Mouse (Mus musculus): ENCODE results near the gene Taf8. TPM values are rescaled to one million over a fixed set of nuclear protein-coding genes. Genes with fewer than 3 reads are reported as not detected.

Gene Taf8
- polyA plus RNA-seq, 1 experiment from 2014 or later, result 28.2 TPM

DNA sequence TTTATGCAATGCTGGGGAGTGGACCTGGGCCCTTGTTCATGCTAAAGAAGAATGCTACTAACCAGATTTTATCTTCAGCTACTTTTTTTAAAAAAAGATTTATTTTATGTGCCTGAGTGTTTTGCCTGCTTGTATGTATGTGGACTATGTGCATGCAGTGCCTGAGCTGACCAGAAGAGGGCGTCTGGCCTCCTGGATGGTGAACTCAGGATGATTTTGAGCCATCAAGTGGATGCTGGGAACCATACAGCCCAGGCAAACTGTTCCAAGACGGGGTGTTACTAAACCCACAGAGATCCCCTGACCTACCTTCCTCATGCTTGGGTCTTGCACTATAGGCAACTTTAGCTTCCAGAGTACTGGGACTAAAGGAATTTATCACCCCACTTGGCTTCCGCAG lies 26.4 kb downstream of the Taf8 start:
- Histone ChIP-seq H3K9ac (no peak overlapping the region), H3K4me2 (no peak overlapping the region), H3K36me3 (no peaks in the 10 kb centered on the region), H3K4me3 (no peak overlapping the region), H3K4me1 (peaks cover 11% of the 10 kb centered on the region; the same call in 1 of the 2 replicates), H3K27me3 (no peaks in the 10 kb centered on the region), H3K9me3 (no peaks in the 10 kb centered on the region), H3K27ac (no peak overlapping the region)
- ATAC-seq (ENCODE audit: insufficient number of reproducible peaks, low FRiP score, low TSS enrichment, low read depth), result no peak
- WGBS, result 62% methylated on average over 3 of the region's 3 CpGs

DNA sequence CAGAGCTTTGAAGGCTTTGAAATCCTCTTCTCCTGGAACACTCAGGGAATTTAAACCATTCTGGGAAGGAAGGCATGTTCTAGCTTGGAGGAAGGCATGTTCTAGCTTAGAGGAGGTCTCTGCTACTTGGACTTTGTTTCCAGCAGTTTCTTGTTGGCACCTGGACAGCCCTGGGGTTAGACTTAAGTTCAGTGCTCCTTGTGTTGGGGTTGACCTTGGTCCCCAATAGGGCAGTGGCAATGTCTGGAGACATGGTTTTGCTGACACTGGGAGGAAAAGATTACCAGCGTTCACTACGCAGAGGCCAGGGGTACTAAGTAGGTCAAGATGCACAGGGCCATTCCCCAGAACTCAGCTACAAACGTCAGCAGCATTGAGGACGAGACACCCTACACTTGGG lies 26.9 kb downstream of the Taf8 start:
- no peak overlapping the region for H3K4me3 ChIP-seq
- WGBS, result 89% methylated on average over 4 of the region's 4 CpGs
- no peaks in the 10 kb centered on the region for H3K9me3 ChIP-seq
- no peak overlapping the region for H3K9ac ChIP-seq
- no peaks in the 10 kb centered on the region for H3K27me3 ChIP-seq
- no peaks in the 10 kb centered on the region for H3K36me3 ChIP-seq
- H3K4me1 ChIP-seq, result peaks cover 14% of the 10 kb centered on the region; the same call in 1 of the 2 replicates
- H3K4me2 ChIP-seq, result no peak overlapping the region
- H3K27ac ChIP-seq, result no peak overlapping the region
- no peak for ATAC-seq (ENCODE audit: insufficient number of reproducible peaks, low FRiP score, low TSS enrichment, low read depth)

- no peak overlapping the region for H3K4me3 ChIP-seq
- peaks cover 7% of the 10 kb centered on the region; the same call in 1 of the 2 replicates for H3K27me3 ChIP-seq
- no peak for ATAC-seq (ENCODE audit: insufficient number of reproducible peaks, low FRiP score, low TSS enrichment, low read depth)
- no peak overlapping the region for H3K4me2 ChIP-seq
- no peaks in the 10 kb centered on the region for H3K9me3 ChIP-seq
- WGBS, result 86% methylated on average over 4 of the region's 4 CpGs
- H3K36me3 ChIP-seq, result no peaks in the 10 kb centered on the region
- H3K9ac ChIP-seq, result no peak overlapping the region
- H3K27ac ChIP-seq, result no peak overlapping the region
- peaks cover 14% of the 10 kb centered on the region; the same call in 1 of the 2 replicates for H3K4me1 ChIP-seq
Measured at GRCm38 (mm10) chr17:47474250-47474649, 27.8 kb downstream of the Taf8 start.

DNA sequence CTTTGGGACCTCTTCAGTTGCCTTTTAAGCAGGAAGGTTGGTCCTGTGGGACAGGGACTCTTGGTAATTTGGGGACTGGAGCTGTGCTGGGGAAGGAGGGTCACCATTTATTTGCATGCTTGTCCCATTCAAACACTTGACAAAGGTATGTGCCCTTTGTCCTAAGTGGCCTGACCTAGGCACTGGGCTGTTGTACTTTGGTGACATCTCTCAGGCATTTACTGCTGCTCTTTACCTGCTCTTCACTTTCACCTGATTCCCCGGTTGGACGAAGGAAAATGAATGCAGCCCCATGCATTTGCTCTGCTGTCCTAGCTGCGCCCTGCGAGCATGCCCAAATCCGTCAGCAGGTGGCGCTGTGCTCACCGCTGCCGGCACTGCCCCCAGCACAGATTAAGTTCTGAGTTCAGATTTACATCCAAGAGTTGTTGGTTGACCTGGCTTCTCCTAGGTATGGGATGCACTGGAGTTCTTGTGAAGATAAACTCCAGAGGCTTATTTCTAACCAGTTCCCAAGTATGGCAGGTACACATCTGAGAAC lies 28.6 kb downstream of the Taf8 start:
- no peak overlapping the region for H3K4me2 ChIP-seq
- H3K36me3 ChIP-seq, result no peaks in the 10 kb centered on the region
- H3K9ac ChIP-seq, result no peak overlapping the region
- peaks cover 15% of the 10 kb centered on the region; the same call in 1 of the 2 replicates for H3K27me3 ChIP-seq
- H3K27ac ChIP-seq, result no peak overlapping the region
- H3K4me3 ChIP-seq, result no peak overlapping the region
- peaks cover 15% of the 10 kb centered on the region for H3K4me1 ChIP-seq
- 12% methylated on average over 8 of the region's 8 CpGs for WGBS
- H3K9me3 ChIP-seq, result no peaks in the 10 kb centered on the region
- no peak for ATAC-seq (ENCODE audit: insufficient number of reproducible peaks, low FRiP score, low TSS enrichment, low read depth)

DNA sequence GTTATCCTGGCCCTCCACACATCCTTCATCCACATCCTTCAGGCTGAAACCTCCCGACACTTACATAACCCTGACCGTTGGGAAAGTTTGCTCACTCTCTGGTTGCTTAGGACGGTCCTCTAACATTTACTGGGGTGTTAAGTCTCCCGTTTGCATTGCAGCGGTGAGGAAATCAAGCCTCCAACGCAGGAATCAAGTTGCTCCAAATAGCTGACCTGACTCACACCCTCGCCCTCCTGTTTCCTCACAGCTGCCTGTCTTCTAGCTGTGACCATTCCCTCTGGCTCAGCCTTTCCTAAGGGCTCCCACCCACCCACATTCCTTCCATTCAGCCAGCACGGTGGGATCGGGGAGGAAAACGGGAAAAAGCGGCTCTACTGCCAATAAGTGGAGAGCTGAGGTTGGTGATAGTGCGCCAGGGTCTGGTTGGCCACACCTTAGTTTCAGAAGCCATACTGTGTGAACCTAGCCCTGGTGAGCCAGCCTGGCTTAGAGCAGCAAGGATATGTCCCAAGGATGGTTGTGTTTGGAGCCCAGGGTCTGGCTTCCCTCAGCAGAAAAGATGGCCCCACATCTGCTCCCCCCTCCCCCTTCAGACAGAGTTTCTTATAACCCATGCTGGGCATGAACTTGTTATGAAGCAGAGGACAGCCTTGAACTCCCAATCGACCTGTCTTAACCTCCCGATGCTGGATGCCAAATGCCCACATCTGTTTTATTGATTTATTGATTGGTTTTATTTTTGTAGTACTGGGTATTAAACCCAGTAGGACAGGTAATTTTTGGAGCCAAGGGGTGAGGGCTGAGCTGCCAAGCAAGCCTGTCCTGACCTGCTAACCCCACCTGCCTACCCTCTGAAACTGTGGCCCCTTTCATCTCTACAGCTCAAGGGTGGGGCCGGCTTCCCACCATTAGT lies 29.4 kb downstream of the Taf8 start:
- 29% methylated on average over 15 of the region's 15 CpGs for WGBS
- no peak for ATAC-seq (ENCODE audit: insufficient number of reproducible peaks, low FRiP score, low TSS enrichment, low read depth)

DNA sequence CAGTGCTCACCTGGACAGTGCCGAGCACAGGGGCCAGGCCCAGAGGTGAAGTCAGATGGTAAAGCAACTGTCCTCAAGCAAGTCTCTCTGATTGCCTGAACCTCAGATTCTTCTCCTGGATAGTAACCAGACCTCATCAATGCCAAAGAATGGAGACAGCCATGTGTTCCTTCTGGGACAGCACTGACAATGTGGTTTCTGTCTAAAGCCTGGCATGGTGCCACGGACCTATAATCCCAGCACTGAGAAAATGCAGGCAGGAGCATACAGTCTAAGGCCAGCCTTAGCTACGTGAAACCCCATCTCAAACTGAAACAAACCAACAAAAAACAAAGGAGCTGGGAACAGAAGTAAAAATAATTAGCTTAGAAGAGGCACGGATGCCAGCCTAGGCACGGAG lies 31.4 kb downstream of the Taf8 start:
- Histone ChIP-seq H3K9me3 (no peaks in the 10 kb centered on the region), H3K4me1 (peaks cover 23% of the 10 kb centered on the region), H3K9ac (no peak overlapping the region), H3K27me3 (peaks cover 38% of the 10 kb centered on the region), H3K4me2 (no peak overlapping the region), H3K36me3 (no peaks in the 10 kb centered on the region), H3K27ac (no peak overlapping the region), H3K4me3 (no peak overlapping the region)
- no peak for ATAC-seq (ENCODE audit: insufficient number of reproducible peaks, low FRiP score, low TSS enrichment, low read depth)
- WGBS, result 53% methylated on average over 5 of the region's 5 CpGs

More for the DNA sequence above, 29.4 kb downstream of the Taf8 start:
- no peak overlapping the region for H3K9ac ChIP-seq
- no peak overlapping the region for H3K4me3 ChIP-seq
- H3K27ac ChIP-seq, result no peak overlapping the region
- peaks cover 23% of the 10 kb centered on the region for H3K4me1 ChIP-seq
- no peaks in the 10 kb centered on the region for H3K36me3 ChIP-seq
- no peak overlapping the region for H3K4me2 ChIP-seq
- H3K9me3 ChIP-seq, result no peaks in the 10 kb centered on the region
- peaks cover 23% of the 10 kb centered on the region for H3K27me3 ChIP-seq

DNA sequence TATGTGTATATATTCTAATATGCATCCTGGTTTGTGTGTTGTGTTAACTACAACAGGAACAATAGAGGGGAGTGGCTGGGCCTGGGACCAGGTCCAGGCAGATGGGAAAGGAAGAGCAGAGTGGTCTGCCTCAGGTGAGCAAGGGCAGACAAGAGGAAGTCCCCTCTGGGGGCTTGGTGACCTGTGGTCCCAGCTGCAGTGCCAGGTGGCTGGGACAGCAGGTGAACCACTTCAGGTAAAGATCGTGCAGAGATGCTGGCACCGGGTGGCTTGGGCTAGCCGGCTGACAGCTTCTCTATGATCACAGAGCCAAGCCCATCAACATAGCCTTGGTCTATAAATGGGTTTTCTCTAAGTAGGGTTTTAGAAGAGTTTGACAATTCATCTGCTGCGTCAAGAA lies 32.0 kb downstream of the Taf8 start:
- H3K36me3 ChIP-seq, result no peaks in the 10 kb centered on the region
- no peak for ATAC-seq (ENCODE audit: insufficient number of reproducible peaks, low FRiP score, low TSS enrichment, low read depth)
- no peak overlapping the region for H3K4me2 ChIP-seq
- H3K4me3 ChIP-seq, result no peak overlapping the region
- peaks cover 38% of the 10 kb centered on the region for H3K27me3 ChIP-seq
- H3K9ac ChIP-seq, result no peak overlapping the region
- peaks cover 23% of the 10 kb centered on the region for H3K4me1 ChIP-seq
- WGBS, result 74% methylated on average over 4 of the region's 4 CpGs
- H3K27ac ChIP-seq, result no peak overlapping the region
- no peaks in the 10 kb centered on the region for H3K9me3 ChIP-seq

DNA sequence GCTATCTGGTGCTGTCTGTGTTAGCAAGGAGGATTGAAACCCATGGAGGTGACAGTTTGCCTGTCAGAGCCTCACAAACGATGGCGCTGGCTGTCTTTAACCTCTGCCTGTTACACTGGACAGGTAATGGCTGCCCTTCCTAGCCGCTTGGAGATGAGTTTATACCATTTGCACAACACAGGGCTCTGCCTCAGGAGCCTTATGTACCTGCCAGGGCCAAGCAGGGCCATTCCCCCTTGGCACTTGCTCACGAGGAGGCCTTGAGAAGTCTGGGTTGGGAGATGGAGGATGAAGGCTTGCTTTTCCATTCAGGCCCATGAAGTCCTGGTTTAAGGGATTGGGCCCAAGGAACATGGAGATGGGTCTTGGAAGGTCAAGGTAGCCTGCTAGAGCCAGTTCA lies 32.5 kb downstream of the Taf8 start:
- no peak overlapping the region for H3K4me3 ChIP-seq
- H3K4me2 ChIP-seq, result no peak overlapping the region
- H3K9ac ChIP-seq, result no peak overlapping the region
- H3K4me1 ChIP-seq, result peaks cover 23% of the 10 kb centered on the region
- no peak overlapping the region for H3K27ac ChIP-seq
- H3K9me3 ChIP-seq, result no peaks in the 10 kb centered on the region
- H3K27me3 ChIP-seq, result peaks cover 38% of the 10 kb centered on the region
- WGBS, result 84% methylated on average over 4 of the region's 4 CpGs
- H3K36me3 ChIP-seq, result no peaks in the 10 kb centered on the region
- ATAC-seq (ENCODE audit: insufficient number of reproducible peaks, low FRiP score, low TSS enrichment, low read depth), result no peak

DNA sequence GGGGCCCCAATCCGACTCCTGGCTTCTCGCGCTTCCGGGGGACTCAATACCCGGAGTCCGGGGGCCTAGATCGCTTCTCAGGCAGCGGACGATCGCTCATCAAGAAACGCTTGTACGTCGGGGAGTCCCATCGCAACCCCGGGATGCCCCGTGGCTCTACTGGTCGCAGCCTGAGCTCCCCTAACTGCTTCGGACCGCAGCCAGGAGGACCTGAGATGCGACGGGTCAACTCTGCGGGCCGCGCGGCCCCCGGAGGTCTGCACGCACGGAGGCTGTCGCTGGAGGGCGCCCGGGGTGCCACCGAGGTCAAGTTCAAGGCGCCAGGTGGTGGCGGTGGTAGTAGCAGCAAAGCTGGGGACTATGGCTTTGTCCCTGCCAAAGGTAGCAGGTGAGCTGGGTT lies 33.6 kb downstream of the Taf8 start:
- WGBS, result 14% methylated on average over 34 of the region's 34 CpGs
- Histone ChIP-seq H3K27ac (no peak overlapping the region), H3K4me2 (peak overlapping the region; percentile 36), H3K4me1 (peaks cover 23% of the 10 kb centered on the region), H3K4me3 (peak overlapping the region; percentile 27), H3K9ac (no peak overlapping the region), H3K36me3 (no peaks in the 10 kb centered on the region), H3K9me3 (no peaks in the 10 kb centered on the region), H3K27me3 (peaks cover 38% of the 10 kb centered on the region)
- no peak for ATAC-seq (ENCODE audit: insufficient number of reproducible peaks, low FRiP score, low TSS enrichment, low read depth)

DNA sequence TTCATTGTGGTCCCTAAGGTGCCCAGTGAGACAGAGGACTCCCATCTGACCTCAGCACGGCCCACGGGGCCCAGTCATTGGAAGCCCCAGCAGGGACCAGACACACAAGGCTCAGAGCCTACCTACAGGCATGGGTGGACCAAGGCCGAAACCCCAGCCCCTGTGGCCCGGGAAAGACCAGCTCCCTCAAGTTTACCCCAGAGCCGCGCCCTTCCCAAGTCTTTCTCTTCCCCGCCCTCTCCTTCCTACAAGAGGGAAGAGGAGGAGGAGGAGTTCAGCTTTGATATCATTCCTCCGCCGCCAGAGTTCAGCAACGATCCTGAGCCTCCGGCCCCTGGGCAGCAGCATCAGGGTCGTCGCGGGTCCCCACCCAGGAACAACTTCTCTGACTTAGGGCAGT lies 34.0 kb downstream of the Taf8 start:
- H3K4me1 ChIP-seq, result peaks cover 20% of the 10 kb centered on the region
- ATAC-seq (ENCODE audit: insufficient number of reproducible peaks, low FRiP score, low TSS enrichment, low read depth), result no peak
- 17% methylated on average over 11 of the region's 14 CpGs for WGBS
- H3K9me3 ChIP-seq, result no peaks in the 10 kb centered on the region
- peak overlapping the region; percentile 36 for H3K4me2 ChIP-seq
- H3K27ac ChIP-seq, result no peak overlapping the region
- no peaks in the 10 kb centered on the region for H3K36me3 ChIP-seq
- H3K27me3 ChIP-seq, result peaks cover 38% of the 10 kb centered on the region
- H3K4me3 ChIP-seq, result peak overlapping the region; percentile 27
- H3K9ac ChIP-seq, result no peak overlapping the region

GRCm38 (mm10) chr17:47467659-47468058 lies 34.4 kb downstream of the Taf8 start:
- Histone ChIP-seq H3K4me2 (no peak overlapping the region), H3K4me1 (peaks cover 20% of the 10 kb centered on the region), H3K36me3 (no peaks in the 10 kb centered on the region), H3K4me3 (no peak overlapping the region), H3K27ac (no peak overlapping the region), H3K9me3 (no peaks in the 10 kb centered on the region), H3K27me3 (peaks cover 38% of the 10 kb centered on the region), H3K9ac (no peak overlapping the region)
- 70% methylated on average over 11 of the region's 11 CpGs for WGBS
- no peak for ATAC-seq (ENCODE audit: insufficient number of reproducible peaks, low FRiP score, low TSS enrichment, low read depth)

DNA sequence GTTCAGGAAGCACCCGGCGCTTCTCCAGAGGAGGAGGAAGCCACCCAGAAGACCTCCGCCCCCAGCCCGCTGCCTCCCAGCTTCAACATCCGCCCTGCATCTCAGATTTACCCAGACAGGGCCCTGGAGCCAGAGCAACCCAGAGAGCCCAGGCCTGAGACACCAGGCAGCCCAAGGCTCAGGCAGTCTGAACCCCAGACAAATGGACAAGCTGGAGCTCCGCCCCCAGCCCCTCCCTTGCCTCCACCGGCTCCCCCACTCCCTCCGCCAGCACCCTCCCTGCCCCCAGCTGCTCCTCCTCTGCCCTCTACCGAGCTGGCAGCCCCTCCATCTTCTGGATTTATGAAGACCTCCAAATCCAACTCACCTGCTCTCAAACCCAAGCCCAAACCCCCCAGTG lies 35.8 kb downstream of the Taf8 start:
- H3K4me1 ChIP-seq, result peaks cover 21% of the 10 kb centered on the region
- H3K4me3 ChIP-seq, result no peak overlapping the region
- H3K9me3 ChIP-seq, result no peaks in the 10 kb centered on the region
- H3K9ac ChIP-seq, result no peak overlapping the region
- 30% methylated on average over 9 of the region's 9 CpGs for WGBS
- no peak overlapping the region for H3K4me2 ChIP-seq
- ATAC-seq (ENCODE audit: insufficient number of reproducible peaks, low FRiP score, low TSS enrichment, low read depth), result no peak
- no peaks in the 10 kb centered on the region for H3K36me3 ChIP-seq
- H3K27ac ChIP-seq, result no peak overlapping the region
- H3K27me3 ChIP-seq, result peaks cover 38% of the 10 kb centered on the region

Data from limb, embryonic 15.5 days (tissue).